Mouse (Mus musculus) kidney, postnatal 36 days (tissue): ENCODE results near the gene Vars2.

Experiments
- DNase-seq, 2 experiments: peaks; one replicate each; pipeline ENCODE4 v3.0.0; 2021 to 2022; ENCODE audit warnings: mixed read lengths in 2 of 2

The Vars2 gene

GRCm38 (mm10) chr17:35667334-35668065 lies at the start of gene Vars2:
TSS of gene Vars2 (minus strand) at chr17:35667592.
- peak; percentile 97 to 98 for DNase-seq

GRCm38 (mm10) chr17:35717080-35717479 lies 49.7 kb upstream of the Vars2 start:
- no peak for DNase-seq

GRCm38 (mm10) chr17:35716114-35716513 lies 48.7 kb upstream of the Vars2 start:
- peak; percentile 30 to 88 for DNase-seq

GRCm38 (mm10) chr17:35710705-35711347 lies 43.4 kb upstream of the Vars2 start:
- peak; percentile 86 to 92 for DNase-seq

GRCm38 (mm10) chr17:35708611-35709010 lies 41.2 kb upstream of the Vars2 start:
- no peak for DNase-seq

GRCm38 (mm10) chr17:35707929-35708328 lies 40.5 kb upstream of the Vars2 start:
- peak; percentile 68 to 83 for DNase-seq

- DNase-seq, result peak; percentile 58 to 85
Measured at GRCm38 (mm10) chr17:35705836-35706235, 38.4 kb upstream of the Vars2 start.

- DNase-seq, result peak; percentile 76 to 85
Measured at GRCm38 (mm10) chr17:35704621-35705464, 37.5 kb upstream of the Vars2 start, which contains the start of gene Ddr1. TSS of gene Ddr1 (minus strand) at chr17:35704621.

- peak; percentile 68 to 69 for DNase-seq
Measured at GRCm38 (mm10) chr17:35703751-35704271, 36.4 kb upstream of the Vars2 start.

GRCm38 (mm10) chr17:35703065-35703464 lies 35.7 kb upstream of the Vars2 start:
- DNase-seq, result no peak

GRCm38 (mm10) chr17:35702605-35703004 lies 35.2 kb upstream of the Vars2 start:
- DNase-seq, result no peak

GRCm38 (mm10) chr17:35701978-35702461 lies 34.6 kb upstream of the Vars2 start:
- peak; percentile 88 to 89 for DNase-seq

GRCm38 (mm10) chr17:35701203-35701977 lies 34.0 kb upstream of the Vars2 start:
- DNase-seq, result peak in 1 of 2 experiments; percentile 40

GRCm38 (mm10) chr17:35700371-35700961 lies 33.1 kb upstream of the Vars2 start:
- DNase-seq, result peak; percentile 87 to 91

- peak; percentile 90 to 95 for DNase-seq
Measured at GRCm38 (mm10) chr17:35699919-35700318, 32.5 kb upstream of the Vars2 start.

GRCm38 (mm10) chr17:35698501-35698883 lies 31.1 kb upstream of the Vars2 start:
- DNase-seq, result no peak

GRCm38 (mm10) chr17:35697759-35698500 lies 30.5 kb upstream of the Vars2 start:
- DNase-seq, result peak; percentile 51 to 59

- DNase-seq, result no peak
Measured at GRCm38 (mm10) chr17:35697429-35697758, 30.0 kb upstream of the Vars2 start.

GRCm38 (mm10) chr17:35696691-35697090 lies 29.3 kb upstream of the Vars2 start:
- no peak for DNase-seq

- peak in 1 of 2 experiments; percentile 78 for DNase-seq
Measured at GRCm38 (mm10) chr17:35695289-35695688, 27.9 kb upstream of the Vars2 start.

- DNase-seq, result no peak
Measured at GRCm38 (mm10) chr17:35693906-35694305, 26.5 kb upstream of the Vars2 start.
